Mouse (Mus musculus) cerebellum, adult 9-10 months (tissue): ENCODE results near the gene Morn1.
"Not testable (repeated sequence)": the region's sequence is repeated elsewhere in the genome, so short reads cannot be mapped to it uniquely, and the experiment has no call there.

Source experiments
- DNase-seq: peaks from one replicate; pipeline ENCODE4 v3.0.0; 2022

Morn1 gene

DNA sequence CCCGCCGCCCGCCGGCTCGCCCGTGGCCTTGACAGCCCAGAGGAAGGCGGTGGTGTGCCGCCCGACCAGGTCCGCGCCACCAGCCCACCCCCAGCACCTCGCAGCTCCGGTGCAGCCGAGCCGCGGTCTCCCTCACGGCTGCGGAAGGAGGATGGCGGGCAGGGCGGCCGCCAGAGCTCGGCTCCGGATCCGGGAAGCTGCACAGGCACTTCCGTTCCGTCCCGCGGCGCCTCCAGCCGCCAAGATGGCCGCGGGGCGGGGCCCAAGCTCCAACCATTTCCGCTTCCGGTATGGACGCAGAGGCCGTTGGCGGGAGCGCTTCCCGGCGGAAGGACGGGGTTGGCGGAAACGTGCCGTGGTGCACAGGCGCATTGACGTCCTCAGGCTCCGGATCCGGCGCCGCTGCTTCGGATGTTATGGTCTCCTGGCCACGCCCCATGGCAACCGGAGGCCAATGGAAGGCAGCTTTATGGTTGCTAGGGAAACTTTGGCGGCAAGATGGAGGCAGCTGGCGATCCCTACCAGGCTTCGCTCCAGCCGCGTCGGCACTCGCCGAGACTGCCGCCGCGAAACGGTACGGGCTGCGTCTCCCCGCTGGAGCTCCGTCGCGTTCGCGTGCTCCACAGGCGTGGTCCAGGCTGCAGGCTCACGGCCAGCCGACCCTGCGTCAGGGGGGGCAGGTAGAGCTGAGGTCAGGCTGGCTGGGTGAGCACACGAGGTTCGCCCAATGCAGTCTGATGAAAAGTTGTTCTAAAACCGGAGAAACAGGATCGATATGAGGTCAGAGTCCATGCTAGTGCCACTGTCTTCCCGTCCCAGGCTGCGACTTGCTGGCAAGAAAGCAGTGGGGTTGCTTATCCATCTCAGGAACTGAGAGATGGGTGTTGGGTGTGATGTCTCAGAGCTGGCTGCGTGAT lies at the start of gene Morn1, which contains the start of gene Rer1:
Gene Morn1 (plus strand): TSS at position 470 of the 917 bp plus-strand sequence.
Gene Rer1 (minus strand): TSS at position 275 of the 917 bp plus-strand sequence.
- DNase-seq = peak; percentile 100

GRCm38 (mm10) chr4:155040197-155040596 lies 46.2 kb upstream of the Morn1 start:
- DNase-seq = no peak

DNA sequence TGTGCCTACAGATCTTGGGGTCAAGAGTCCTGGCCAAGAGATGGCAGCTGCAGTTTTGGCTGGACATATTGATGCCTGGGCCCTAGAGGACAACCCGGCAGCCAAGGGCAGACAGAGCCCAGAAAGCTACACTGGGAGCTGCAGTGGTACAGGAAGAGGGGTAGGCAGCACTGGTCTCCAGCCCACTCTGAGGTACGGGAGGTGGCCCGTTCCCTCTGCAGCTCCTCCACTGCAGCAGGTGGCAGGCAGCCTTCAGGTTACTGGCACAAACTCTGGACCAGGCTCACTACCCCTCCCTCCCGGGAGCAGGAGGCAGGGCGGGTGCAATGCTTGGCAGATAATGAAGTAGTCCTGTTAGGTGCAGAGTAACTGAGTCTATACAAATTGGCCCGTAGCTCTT lies 45.7 kb upstream of the Morn1 start:
- DNase-seq = peak; percentile 72

DNA sequence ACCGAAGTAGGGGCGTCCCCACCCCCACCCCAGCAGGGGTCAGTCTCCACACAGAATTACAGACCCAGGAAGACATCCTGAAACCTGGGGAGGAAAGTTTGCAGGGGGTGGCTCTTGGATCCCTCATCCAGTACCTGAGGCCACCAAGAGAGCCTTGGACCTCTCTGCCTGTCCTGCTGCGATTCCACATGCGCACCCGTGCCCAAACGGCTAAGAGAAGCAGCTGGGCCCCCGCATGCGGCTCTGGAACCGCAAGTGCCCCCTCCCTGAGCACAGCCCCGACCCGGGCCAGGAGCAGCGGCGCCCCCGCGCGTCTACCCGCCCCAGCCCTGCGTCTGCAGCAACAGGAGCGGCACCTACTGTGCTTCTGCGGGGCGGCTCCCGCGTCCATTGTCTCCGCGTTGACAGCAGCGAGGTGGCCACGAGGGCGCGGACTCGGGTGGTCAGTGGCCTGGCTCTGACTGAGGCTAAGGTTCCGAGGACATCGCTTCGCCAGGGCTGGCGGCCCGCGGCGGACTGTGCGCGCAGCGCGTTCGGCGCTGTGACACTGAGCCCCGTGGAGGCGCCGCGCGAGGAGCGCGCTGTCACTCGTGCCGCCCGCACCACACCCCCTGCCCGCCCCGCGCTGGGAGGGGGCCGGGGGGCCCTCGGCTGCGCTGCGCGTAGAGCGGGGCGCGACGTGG lies 43.6 kb upstream of the Morn1 start:
- DNase-seq = peak; percentile 64

DNA sequence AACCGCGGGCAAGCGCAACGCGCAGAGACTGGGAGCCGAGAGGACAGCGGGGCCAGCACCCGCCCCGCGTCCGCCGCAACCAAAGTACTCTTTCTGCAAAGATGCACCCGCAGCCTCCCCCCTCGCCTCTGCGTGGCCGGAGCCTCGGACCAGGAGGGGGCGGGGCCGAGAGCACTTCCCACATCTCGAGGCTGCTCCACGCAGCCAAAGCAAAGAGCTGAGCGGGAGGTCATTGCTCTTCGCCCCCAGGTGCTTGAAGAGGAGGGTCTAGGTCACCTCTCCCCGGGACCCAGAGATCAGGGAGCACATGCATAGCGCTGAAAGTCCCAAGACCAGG lies 43.1 kb upstream of the Morn1 start:
- DNase-seq = no peak

DNA sequence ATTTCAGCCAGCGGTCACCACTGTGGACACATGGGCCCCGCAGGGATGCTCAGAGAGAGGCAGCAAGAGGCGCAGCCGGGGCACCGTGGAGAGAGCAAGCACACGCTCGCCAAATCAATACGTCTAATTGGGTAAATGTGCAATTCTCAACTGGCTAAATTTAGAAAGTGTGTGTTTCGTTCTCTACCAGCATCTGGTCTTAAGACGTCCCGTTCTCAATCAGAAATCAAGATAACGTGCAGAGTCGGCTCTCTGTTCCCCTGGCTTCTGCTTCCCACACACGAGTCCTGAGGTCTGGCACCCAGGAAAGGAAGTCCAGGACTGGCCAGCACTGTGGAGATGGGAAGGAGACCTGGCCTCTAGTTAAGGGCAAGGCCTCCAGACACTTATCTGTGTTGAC lies 39.7 kb upstream of the Morn1 start:
- DNase-seq = no peak

DNA sequence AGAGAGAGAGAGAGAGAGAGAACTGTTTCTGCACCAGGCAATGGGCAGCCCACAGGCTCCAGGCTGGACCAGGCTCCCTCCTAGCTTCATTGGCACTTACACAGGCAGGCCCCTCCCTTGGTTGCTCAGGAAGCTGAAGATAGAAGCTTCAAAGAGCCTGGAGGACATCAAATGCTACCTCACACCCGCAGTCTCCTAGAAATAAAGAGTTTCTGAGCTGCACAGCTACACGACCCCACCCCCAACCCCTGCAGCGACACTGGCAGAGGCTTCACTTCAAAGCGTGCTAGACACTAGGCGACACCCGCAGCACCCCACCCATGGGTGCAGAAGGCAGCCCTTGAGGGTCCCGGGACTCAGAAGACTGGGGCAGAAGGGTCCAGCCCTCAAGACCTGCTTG lies 36.3 kb upstream of the Morn1 start:
- no peak for DNase-seq

- DNase-seq = no peak
Measured at GRCm38 (mm10) chr4:155056724-155057123, 29.7 kb upstream of the Morn1 start, which contains the start of gene Plch2. Plch2 (minus strand) TSS chr4:155056784.

GRCm38 (mm10) chr4:155058325-155058724 lies 28.1 kb upstream of the Morn1 start:
- DNase-seq = no peak

DNA sequence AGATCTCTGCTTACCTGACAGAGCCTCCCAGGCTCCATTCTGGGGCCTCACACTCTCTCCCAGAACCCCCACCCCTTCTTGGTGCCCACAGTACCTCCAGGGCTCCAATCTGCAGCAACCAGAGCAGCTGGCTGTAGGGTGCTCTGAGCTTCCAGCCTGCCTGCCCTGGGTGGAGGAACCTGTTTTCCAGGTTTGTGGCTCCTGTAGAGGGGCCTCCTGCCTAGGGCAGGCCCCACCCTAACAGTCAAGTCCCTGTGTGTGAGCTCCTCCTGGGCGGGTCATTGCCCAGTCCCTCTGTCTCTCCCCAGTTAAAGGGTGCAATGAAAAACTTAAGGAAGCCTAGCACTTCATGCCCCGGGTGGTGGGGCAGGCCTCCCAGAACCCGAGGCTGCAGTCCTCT lies 22.5 kb upstream of the Morn1 start:
- no peak for DNase-seq

- no peak for DNase-seq
Measured at GRCm38 (mm10) chr4:155064474-155064873, 21.9 kb upstream of the Morn1 start.

GRCm38 (mm10) chr4:155065970-155066833 lies 20.2 kb upstream of the Morn1 start:
- peak; percentile 97 for DNase-seq

DNA sequence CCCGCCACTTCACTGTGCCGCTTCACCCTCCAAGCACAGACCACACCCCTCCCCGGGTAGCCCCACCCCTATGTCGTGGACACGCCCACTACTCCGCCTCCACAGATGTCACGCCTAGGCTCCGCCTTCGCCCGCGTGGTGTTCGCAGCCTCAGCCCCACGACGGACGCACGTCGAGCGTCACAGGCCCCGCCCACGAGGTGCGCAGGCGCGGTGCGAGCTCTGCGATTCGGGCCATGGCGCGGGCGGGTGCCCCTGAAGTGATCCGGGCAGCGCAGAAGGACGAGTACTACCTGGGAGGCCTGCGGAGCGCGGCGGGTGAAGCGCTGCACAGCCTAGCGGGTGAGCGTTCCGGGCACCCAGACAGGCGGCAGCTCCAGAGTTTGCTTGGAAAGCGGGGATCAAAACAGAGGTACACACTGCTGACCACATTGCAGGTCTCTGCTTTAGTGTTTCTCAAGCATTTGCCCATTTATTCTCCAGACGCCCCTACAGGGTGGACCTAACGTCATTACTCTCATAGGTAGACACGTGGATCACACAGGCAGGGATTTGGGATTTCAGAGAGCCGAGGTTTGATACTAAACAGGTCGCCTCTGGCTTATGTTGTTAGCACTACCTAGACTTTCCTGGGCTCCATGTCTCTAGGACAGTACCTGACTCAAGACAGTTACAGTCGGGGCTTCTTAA lies 19.4 kb upstream of the Morn1 start, which contains the start of gene Pex10:
Gene Pex10 (plus strand): TSS at position 183 of the 689 bp plus-strand sequence.
- DNase-seq = peak; percentile 97

DNA sequence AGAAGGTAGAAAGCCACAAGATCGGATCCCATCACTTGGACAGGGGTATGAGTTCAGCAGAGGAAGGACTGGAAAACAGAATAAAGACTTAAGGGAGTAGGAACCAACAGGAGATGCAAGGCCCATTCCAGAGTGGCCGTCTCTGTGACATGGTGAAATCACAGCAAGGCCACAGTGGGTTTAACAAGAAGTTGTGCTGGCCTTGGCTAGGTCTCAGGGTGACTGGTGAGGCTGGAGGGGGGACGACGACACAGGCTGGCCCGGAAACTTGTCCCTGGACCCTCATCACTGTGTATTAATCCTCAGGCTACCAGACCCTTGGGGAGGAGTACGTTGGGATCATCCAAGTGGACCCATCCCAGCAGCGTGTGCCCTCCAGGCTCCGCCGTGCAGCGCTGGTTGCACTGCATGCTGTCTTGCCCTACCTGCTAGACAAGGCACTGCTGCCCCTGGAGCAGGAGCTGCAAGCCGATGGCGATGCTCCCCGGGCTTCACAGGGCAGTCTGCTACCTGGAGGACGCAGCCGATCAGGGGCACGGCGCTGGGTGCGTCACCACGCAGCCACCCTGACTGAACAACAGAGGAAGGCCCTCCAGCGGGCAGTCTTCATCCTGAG lies 17.9 kb upstream of the Morn1 start:
- no peak for DNase-seq

- DNase-seq = peak; percentile 79
Measured at GRCm38 (mm10) chr4:155069191-155069590, 17.2 kb upstream of the Morn1 start.

GRCm38 (mm10) chr4:155070199-155070598 lies 16.2 kb upstream of the Morn1 start:
- no peak for DNase-seq

GRCm38 (mm10) chr4:155070921-155071320 lies 15.5 kb upstream of the Morn1 start:
- no peak for DNase-seq

GRCm38 (mm10) chr4:155074418-155074817 lies 12.0 kb upstream of the Morn1 start:
- DNase-seq = no peak

GRCm38 (mm10) chr4:155075137-155075536 lies 11.2 kb upstream of the Morn1 start:
- DNase-seq = no peak

DNA sequence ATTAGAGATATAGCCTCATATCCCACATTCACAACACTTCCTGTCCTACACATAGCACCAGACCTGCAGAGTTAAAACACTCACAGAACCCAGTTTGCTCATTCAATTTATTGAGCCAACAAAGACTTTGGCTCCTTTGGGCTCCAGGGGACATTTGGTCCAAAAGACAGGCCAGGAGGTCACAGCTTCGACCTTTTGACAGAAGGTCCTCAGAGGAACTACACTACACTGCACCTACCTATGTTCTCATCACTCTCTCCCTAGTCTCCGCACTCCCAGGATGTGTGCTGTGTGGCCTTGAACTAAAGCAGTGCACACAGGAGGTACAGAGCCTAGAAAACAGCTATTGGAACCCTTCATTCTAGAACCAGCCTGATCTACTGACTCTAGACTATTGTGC lies 10.6 kb upstream of the Morn1 start:
- no peak for DNase-seq

DNA sequence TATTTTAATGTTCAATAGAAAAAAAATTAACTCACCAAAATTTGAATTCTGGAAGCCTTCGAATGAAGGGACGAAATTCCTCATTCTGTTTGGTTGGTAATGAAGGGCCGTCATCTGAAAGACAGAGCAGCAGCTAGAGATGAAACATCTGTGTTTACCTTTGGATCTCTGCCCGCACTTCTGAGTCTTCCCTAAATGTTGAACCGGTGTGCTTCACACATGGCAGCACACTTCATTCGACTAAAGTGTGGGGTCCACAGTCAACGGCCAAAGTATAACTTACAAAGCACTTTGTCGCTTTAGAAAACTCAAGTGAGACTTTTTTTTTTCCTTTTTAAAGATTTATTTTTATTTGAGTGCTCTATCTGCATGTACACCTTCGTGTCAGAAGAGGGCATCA lies 9.7 kb upstream of the Morn1 start:
- DNase-seq = no peak

DNA sequence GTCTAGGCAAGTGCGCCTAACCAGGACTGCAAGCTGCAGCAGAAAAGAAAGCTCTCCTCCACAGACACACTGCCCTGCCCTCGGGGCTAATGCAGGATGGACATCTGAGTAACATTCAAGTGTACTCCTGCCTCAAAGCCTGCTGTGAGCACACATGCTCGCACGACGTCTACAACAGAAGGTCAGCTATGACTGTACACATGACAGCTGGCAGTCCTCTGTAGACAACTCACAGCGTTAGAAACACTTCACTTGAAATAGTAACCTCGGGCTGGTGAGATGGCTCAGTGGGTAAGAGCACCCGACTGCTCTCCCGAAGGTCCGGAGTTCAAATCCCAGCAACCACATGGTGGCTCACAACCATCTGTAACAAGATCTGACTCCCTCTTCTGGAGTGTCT lies 7.6 kb upstream of the Morn1 start:
- not testable (repeated sequence) for DNase-seq
